Mouse (Mus musculus): ENCODE data around the gene Slc7a6. TPM values are rescaled to one million over a fixed set of nuclear protein-coding genes. Genes with fewer than 3 reads are reported as not detected.

Gene Slc7a6
- polyA plus RNA-seq, 1 experiment from 2014 or later = 28.7 TPM

DNA sequence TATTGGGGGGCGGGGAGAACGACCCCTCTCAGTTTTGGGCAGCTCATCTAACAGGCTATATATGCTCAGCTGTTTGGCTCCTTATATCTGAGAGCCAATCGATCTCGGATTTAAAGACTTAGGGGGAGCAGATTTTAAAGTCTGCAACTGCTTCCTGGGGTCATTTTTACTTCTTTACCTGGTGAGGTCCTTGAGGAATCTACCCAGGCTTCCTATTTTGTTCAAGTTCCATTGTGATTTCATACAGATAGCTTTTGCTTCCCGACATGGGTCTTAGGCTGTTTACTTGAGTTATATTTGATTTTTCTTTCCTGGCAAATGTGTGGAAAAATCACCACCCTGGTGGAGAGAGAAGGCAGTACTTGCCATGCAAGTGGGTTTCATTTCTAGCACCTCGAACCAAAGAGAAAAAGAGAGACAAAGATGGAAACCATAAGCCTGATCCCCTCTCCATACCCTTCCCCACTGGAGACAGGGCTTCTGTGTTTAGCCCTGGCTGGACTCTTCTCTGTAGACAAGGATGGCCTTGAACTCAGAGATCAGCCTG lies 1.4 kb downstream of the Slc7a6 start:
- Histone ChIP-seq H3K9ac (ENCODE audit: low read length) (peak overlapping the region; percentile 86), H3K9me3 (replicated peaks; ENCODE audit: control insufficient read depth, low read length) (no peaks in the 10 kb centered on the region), H3K4me2 (ENCODE audit: low read depth, low read length) (peak overlapping the region; percentile 98), H3K27me3 (ENCODE audit: control insufficient read depth, insufficient read depth, low read length) (no peaks in the 10 kb centered on the region), H3K4me3 (replicated peaks; ENCODE audit: low read length) (peak overlapping the region; percentile 81), H3K27ac (ENCODE audit: low read length) (no peak overlapping the region), H3K4me1 (ENCODE audit: control insufficient read depth, insufficient read depth, low read length) (peaks cover 3% of the 10 kb centered on the region; the same call in 1 of the 2 replicates), H3K36me3 (ENCODE audit: control insufficient read depth, insufficient read depth, low read length) (no peaks in the 10 kb centered on the region)
- 16% methylated on average over 6 of the region's 6 CpGs for WGBS
- ATAC-seq (ENCODE audit: insufficient read depth, low FRiP score) = no peak

DNA sequence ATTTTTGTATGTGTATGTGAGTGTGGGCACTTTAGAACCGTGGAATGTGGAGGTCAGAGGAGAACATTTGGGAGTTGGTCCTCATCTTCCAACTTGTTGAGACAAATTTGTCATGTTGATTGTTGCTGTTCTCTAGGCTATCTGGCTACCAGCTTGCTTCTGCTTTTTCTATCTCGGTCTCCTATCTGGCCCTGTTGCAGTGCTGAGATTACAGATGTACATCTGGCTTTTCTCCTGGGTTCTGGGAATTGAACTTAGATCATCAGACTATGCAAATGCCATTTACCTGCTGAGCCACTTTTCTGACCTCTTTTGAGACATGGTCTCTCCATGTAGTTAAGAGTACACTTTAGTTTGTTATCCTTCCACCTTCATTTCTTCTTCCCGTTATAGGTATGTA lies 4.9 kb downstream of the Slc7a6 start:
- Histone ChIP-seq H3K4me2 (ENCODE audit: low read depth, low read length) (no peak overlapping the region), H3K27ac (ENCODE audit: low read length) (no peak overlapping the region), H3K36me3 (ENCODE audit: control insufficient read depth, insufficient read depth, low read length) (no peaks in the 10 kb centered on the region), H3K27me3 (ENCODE audit: control insufficient read depth, insufficient read depth, low read length) (no peaks in the 10 kb centered on the region), H3K4me3 (replicated peaks; ENCODE audit: low read length) (no peak overlapping the region), H3K4me1 (ENCODE audit: control insufficient read depth, insufficient read depth, low read length) (peaks cover 15% of the 10 kb centered on the region), H3K9ac (ENCODE audit: low read length) (no peak overlapping the region), H3K9me3 (replicated peaks; ENCODE audit: control insufficient read depth, low read length) (no peaks in the 10 kb centered on the region)
- WGBS = 86% methylated on average over 3 of the region's 3 CpGs
- no peak for ATAC-seq (ENCODE audit: insufficient read depth, low FRiP score)

DNA sequence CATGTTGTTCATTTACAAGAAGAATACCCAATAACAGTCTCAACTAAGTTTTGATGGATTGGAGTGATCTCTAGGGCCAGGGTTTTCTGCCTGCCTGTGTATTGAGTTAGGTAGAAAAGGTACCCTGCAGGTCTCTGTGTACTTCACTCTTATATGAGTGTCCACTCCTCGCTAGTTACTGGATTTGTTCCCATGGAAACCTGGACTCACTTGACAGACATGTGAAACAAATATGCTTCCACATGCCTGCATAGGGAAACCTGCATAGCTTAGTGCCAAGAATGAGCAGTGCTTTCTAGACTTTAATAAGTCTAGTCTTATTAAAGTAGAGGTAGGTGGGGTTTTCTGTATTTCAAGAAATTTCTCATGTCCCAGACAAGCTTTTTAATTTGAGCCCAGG lies 8.2 kb downstream of the Slc7a6 start:
- Histone ChIP-seq H3K9me3 (replicated peaks; ENCODE audit: control insufficient read depth, low read length) (no peaks in the 10 kb centered on the region), H3K4me2 (ENCODE audit: low read depth, low read length) (no peak overlapping the region), H3K27me3 (ENCODE audit: control insufficient read depth, insufficient read depth, low read length) (no peaks in the 10 kb centered on the region), H3K4me1 (ENCODE audit: control insufficient read depth, insufficient read depth, low read length) (peaks cover 17% of the 10 kb centered on the region), H3K9ac (ENCODE audit: low read length) (no peak overlapping the region), H3K27ac (ENCODE audit: low read length) (no peak overlapping the region), H3K4me3 (replicated peaks; ENCODE audit: low read length) (no peak overlapping the region), H3K36me3 (ENCODE audit: control insufficient read depth, insufficient read depth, low read length) (no peaks in the 10 kb centered on the region)
- WGBS = 11% methylated on average over 1 of the region's 1 CpGs
- no peak for ATAC-seq (ENCODE audit: insufficient read depth, low FRiP score)

DNA sequence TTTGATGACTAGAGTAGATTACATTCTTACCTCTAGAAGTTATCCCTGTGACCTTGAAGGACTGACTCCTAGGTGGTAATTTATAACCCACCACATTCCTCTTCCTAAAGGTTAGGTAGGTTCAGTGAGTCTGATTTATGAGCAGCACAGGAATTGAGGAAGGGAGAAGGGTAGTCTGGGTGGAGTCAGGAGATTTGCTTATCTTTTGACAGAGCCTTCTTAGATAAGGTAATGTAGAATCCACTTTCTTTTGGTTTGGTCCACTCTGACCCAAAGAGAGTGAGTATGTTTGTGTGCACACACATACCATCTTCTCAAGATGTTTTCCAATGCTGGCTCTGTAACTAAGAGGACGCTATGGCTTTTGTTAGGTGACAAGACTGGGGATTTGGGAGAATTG lies 8.9 kb downstream of the Slc7a6 start:
- H3K4me2 ChIP-seq (ENCODE audit: low read depth, low read length) = no peak overlapping the region
- 52% methylated on average over 1 of the region's 1 CpGs for WGBS
- ATAC-seq (ENCODE audit: insufficient read depth, low FRiP score) = no peak
- no peak overlapping the region for H3K27ac ChIP-seq (ENCODE audit: low read length)
- H3K4me3 ChIP-seq (replicated peaks; ENCODE audit: low read length) = no peak overlapping the region
- no peaks in the 10 kb centered on the region for H3K36me3 ChIP-seq (ENCODE audit: control insufficient read depth, insufficient read depth, low read length)
- no peaks in the 10 kb centered on the region for H3K27me3 ChIP-seq (ENCODE audit: control insufficient read depth, insufficient read depth, low read length)
- no peaks in the 10 kb centered on the region for H3K9me3 ChIP-seq (replicated peaks; ENCODE audit: control insufficient read depth, low read length)
- H3K9ac ChIP-seq (ENCODE audit: low read length) = no peak overlapping the region
- H3K4me1 ChIP-seq (ENCODE audit: control insufficient read depth, insufficient read depth, low read length) = peaks cover 17% of the 10 kb centered on the region

DNA sequence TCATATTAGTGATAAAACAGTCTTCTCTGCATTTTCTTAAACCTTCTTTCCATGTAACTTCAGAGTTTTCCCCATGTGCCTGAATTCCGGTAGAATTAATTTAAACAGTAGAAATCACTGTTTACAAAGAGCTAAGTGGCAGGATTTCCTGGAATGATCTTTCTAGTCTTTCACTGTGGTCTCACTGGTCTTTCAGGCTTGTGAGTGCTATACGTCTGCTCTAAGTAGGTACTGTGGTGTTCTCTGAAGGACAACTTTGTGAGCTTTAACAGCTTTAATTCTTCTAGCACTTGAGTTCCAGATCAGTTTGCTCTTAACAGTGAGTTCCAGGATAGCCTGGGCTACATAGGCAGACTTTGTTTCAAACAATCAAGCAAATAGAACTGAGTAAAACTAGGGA lies 9.8 kb downstream of the Slc7a6 start:
- Histone ChIP-seq H3K36me3 (ENCODE audit: control insufficient read depth, insufficient read depth, low read length) (no peaks in the 10 kb centered on the region), H3K9ac (ENCODE audit: low read length) (no peak overlapping the region), H3K27me3 (ENCODE audit: control insufficient read depth, insufficient read depth, low read length) (no peaks in the 10 kb centered on the region), H3K4me2 (ENCODE audit: low read depth, low read length) (no peak overlapping the region), H3K27ac (ENCODE audit: low read length) (no peak overlapping the region), H3K4me1 (ENCODE audit: control insufficient read depth, insufficient read depth, low read length) (peaks cover 17% of the 10 kb centered on the region), H3K4me3 (replicated peaks; ENCODE audit: low read length) (no peak overlapping the region), H3K9me3 (replicated peaks; ENCODE audit: control insufficient read depth, low read length) (no peaks in the 10 kb centered on the region)
- 29% methylated on average over 2 of the region's 2 CpGs for WGBS
- ATAC-seq (ENCODE audit: insufficient read depth, low FRiP score) = no peak

DNA sequence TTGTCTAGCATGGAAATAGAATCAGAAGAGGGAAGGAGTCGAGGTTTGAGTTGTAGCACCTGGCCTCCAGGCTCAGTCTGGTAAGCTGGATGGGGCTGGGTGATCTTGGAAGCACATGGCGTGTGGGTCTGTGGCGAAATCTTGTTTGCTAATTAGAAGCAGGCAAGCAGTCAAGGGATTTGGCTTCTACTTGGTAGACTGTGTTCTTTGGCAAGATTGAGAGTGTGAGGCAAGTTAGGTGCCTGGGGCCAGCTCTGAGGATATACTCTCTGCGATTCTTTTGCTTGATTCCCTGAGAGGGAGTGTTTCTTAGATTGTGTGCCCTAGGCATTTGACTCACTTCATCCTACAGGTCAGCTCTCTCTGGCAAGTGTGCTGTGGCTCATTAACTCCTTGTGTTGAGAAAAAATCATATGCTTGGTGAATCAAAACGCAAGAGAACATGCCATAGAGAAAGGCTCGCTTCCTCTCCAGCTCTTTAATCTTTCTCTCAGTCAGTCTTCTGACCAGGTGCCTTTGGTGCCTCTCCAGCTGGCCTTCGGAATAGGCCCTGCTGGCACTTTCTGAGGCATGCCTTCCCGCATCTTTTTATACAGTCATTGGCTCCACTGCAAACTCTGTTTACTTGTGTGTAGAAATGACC lies 17.1 kb downstream of the Slc7a6 start:
- H3K27me3 ChIP-seq (ENCODE audit: control insufficient read depth, insufficient read depth, low read length) = no peaks in the 10 kb centered on the region
- no peaks in the 10 kb centered on the region for H3K9me3 ChIP-seq (replicated peaks; ENCODE audit: control insufficient read depth, low read length)
- no peak overlapping the region for H3K4me3 ChIP-seq (replicated peaks; ENCODE audit: low read length)
- no peak overlapping the region for H3K27ac ChIP-seq (ENCODE audit: low read length)
- H3K4me1 ChIP-seq (ENCODE audit: control insufficient read depth, insufficient read depth, low read length) = no peaks in the 10 kb centered on the region
- 82% methylated on average over 8 of the region's 8 CpGs for WGBS
- H3K4me2 ChIP-seq (ENCODE audit: low read depth, low read length) = no peak overlapping the region
- no peaks in the 10 kb centered on the region for H3K36me3 ChIP-seq (ENCODE audit: control insufficient read depth, insufficient read depth, low read length)
- no peak overlapping the region for H3K9ac ChIP-seq (ENCODE audit: low read length)
- no peak for ATAC-seq (ENCODE audit: insufficient read depth, low FRiP score)

DNA sequence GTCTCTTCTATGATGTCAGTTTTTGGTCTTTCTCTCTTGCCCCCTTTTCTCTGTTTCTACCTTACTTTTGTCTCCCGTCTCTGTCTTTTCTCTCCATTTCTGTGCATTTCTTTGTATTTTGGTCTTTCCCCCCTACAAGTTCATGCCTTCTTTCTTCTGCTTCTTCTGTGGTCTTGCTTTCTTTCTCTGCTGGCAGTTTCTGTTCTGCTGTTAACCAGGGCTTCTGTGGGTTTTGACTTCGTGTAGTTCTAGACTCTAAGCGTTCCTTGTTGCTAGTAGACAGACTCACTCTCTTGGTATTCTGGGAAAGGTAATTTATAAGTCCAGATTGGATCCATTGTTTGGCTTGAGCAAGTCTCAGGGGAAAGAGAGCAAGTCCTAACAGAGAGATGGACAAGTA lies 17.7 kb downstream of the Slc7a6 start:
- 89% methylated on average over 3 of the region's 3 CpGs for WGBS
- H3K27me3 ChIP-seq (ENCODE audit: control insufficient read depth, insufficient read depth, low read length) = no peaks in the 10 kb centered on the region
- H3K27ac ChIP-seq (ENCODE audit: low read length) = no peak overlapping the region

DNA sequence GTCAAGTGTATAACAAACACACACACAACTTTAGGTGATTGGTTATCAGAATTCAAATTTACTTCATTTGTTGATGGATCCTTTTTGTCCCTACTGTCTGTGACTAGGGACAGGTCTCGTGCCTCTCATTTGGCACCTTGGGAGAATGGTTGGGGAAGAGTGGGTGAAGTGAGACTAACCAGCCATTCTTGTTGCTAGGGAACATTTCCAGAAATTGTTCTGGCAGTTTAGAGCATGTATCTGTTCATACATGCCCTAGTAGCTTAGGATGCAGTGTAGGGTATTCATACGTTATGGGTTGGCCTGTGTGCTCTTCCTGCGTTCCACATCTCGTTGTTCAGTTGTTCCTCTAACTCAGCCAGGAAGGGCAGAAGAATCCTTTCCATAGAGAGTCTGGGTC lies 20.5 kb downstream of the Slc7a6 start:
- no peaks in the 10 kb centered on the region for H3K4me1 ChIP-seq (ENCODE audit: control insufficient read depth, insufficient read depth, low read length)
- H3K9me3 ChIP-seq (replicated peaks; ENCODE audit: control insufficient read depth, low read length) = no peaks in the 10 kb centered on the region
- H3K4me2 ChIP-seq (ENCODE audit: low read depth, low read length) = no peak overlapping the region
- ATAC-seq (ENCODE audit: insufficient read depth, low FRiP score) = no peak
- H3K4me3 ChIP-seq (replicated peaks; ENCODE audit: low read length) = no peak overlapping the region
- 87% methylated on average over 4 of the region's 4 CpGs for WGBS
- no peak overlapping the region for H3K27ac ChIP-seq (ENCODE audit: low read length)
- no peaks in the 10 kb centered on the region for H3K27me3 ChIP-seq (ENCODE audit: control insufficient read depth, insufficient read depth, low read length)
- H3K36me3 ChIP-seq (ENCODE audit: control insufficient read depth, insufficient read depth, low read length) = no peaks in the 10 kb centered on the region
- no peak overlapping the region for H3K9ac ChIP-seq (ENCODE audit: low read length)

More for the DNA sequence above, 17.7 kb downstream of the Slc7a6 start:
- Histone ChIP-seq H3K4me3 (replicated peaks; ENCODE audit: low read length) (no peak overlapping the region), H3K9me3 (replicated peaks; ENCODE audit: control insufficient read depth, low read length) (no peaks in the 10 kb centered on the region), H3K9ac (ENCODE audit: low read length) (no peak overlapping the region), H3K4me2 (ENCODE audit: low read depth, low read length) (no peak overlapping the region), H3K36me3 (ENCODE audit: control insufficient read depth, insufficient read depth, low read length) (no peaks in the 10 kb centered on the region), H3K4me1 (ENCODE audit: control insufficient read depth, insufficient read depth, low read length) (no peaks in the 10 kb centered on the region)
- ATAC-seq (ENCODE audit: insufficient read depth, low FRiP score) = no peak

DNA sequence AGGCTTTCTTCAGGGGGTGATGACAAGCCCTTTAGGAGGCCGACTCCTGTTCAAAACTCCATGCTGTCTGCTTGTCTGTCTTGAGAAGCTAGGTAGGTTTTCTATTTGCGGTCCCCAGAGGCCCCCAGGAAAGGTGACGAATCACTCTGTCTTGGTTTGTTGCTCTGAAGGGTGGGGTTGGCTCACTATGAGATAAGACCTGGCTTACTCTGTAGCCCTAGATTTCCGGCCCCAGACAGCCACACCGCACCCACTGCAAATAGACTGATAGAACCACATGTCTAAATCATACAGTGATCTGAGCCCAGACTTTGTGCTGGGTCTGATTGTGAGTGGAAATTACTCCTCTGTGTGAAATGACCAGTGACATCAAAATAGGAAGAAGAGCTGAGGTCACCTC lies 23.0 kb downstream of the Slc7a6 start:
- H3K27me3 ChIP-seq (ENCODE audit: control insufficient read depth, insufficient read depth, low read length) = no peaks in the 10 kb centered on the region
- no peak overlapping the region for H3K4me3 ChIP-seq (replicated peaks; ENCODE audit: low read length)
- no peak overlapping the region for H3K9ac ChIP-seq (ENCODE audit: low read length)
- peak; percentile 72; the same call in 1 of the 2 replicates for ATAC-seq (ENCODE audit: insufficient read depth, low FRiP score)
- peaks cover 1% of the 10 kb centered on the region; the same call in 1 of the 2 replicates for H3K36me3 ChIP-seq (ENCODE audit: control insufficient read depth, insufficient read depth, low read length)
- no peaks in the 10 kb centered on the region for H3K4me1 ChIP-seq (ENCODE audit: control insufficient read depth, insufficient read depth, low read length)
- H3K4me2 ChIP-seq (ENCODE audit: low read depth, low read length) = no peak overlapping the region
- WGBS = 56% methylated on average over 5 of the region's 5 CpGs
- no peak overlapping the region for H3K27ac ChIP-seq (ENCODE audit: low read length)
- no peaks in the 10 kb centered on the region for H3K9me3 ChIP-seq (replicated peaks; ENCODE audit: control insufficient read depth, low read length)

Data from stomach, embryonic 16.5 days (tissue).